Mouse (Mus musculus): ENCODE results near the gene Zdhhc5. TPM values are rescaled to one million over a fixed set of nuclear protein-coding genes. Genes with fewer than 3 reads are reported as not detected.
"Not testable (repeated sequence)": the region's sequence is repeated elsewhere in the genome, so short reads cannot be mapped to it uniquely, and the experiment has no call there.

Zdhhc5 gene
- polyA plus RNA-seq, 1 experiment = 5.9 TPM

DNA sequence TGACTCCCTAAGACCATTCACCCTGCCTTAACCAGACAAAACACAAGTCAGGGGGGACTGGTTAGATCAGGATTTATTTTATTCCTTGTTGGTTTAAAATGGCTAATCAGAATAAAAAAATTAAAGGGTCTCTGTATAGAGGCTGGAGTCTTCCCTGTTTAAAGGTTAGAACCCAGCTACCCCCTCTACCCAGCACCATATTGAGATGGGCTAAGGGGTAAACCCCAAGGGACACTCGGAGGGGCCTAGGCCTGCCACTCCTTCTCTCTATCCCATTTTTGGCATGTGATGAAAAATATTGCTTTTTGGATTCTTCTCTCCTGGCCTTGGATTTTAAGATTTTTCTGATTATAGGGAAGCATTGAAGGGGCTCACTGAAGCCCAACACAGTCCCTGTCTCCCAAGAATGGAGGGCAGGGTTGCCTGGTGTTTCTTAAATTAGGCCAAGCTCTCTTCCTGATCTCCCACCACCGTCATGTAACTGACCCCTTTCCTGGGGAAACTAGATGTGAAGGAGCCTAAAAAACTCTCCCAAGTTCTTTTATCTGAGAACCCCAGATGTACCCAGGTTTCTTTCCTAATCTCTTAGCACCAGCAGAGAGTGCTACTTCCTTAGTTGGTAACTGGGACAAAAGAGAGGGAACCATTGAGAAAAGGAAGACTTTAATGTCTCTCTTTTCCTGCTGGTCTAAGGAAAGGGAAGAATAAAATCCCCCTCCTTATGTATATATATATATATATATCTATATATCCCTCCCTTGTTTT is 26.7 kb downstream of the Zdhhc5 start:
- Histone ChIP-seq H3K9me3 (ENCODE audit: control insufficient read depth, low read length) (no peaks in the 10 kb centered on the region), H3K4me1 (ENCODE audit: control insufficient read depth) (peaks cover 35% of the 10 kb centered on the region), H3K4me3 (replicated peaks) (no peak overlapping the region), H3K27me3 (ENCODE audit: control insufficient read depth) (no peaks in the 10 kb centered on the region), H3K36me3 (ENCODE audit: control insufficient read depth) (peaks cover 95% of the 10 kb centered on the region)
- TF ChIP-seq TAL1 (IDR thresholded peaks at IDR 0.05; ENCODE audit: low read length) = peak; percentile 31; the same call in 1 of the 3 replicates
- TF ChIP-seq GATA1 (IDR thresholded peaks at IDR 0.05; ENCODE audit: low read length) = no peak

DNA sequence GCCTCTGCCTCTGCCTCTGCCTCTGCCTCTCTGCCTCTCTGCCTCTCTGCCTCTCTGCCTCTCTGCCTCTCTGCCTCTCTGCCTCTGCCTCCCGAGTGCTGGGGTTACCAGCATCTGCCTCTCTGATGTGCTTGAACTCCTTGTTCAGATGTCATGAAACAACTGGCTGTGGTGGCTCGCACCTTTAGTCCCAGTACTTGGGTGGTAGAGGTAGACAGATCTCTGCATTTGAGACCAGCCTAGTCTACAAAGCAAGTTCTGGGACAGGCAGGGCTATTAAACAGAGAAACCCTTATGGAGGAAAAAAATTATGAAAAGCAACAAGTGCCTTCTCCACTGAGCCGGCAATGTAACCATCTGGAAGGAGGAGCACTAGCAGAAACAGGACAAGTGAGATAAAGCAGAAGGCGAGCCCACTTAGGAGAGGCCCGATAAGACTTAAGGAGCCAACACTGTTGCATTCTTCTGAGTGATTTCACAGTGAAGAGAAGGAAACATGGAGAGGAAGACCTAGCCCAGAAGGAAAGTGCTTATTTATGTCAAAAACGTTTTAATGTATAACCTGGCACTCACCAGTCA is 32.3 kb downstream of the Zdhhc5 start:
- peak overlapping the region; percentile 63 for H3K4me3 ChIP-seq (replicated peaks)
- H3K9me3 ChIP-seq (ENCODE audit: control insufficient read depth, low read length) = no peaks in the 10 kb centered on the region
- H3K4me1 ChIP-seq (ENCODE audit: control insufficient read depth) = peaks cover 59% of the 10 kb centered on the region
- peaks cover 74% of the 10 kb centered on the region for H3K36me3 ChIP-seq (ENCODE audit: control insufficient read depth)
- no peaks in the 10 kb centered on the region for H3K27me3 ChIP-seq (ENCODE audit: control insufficient read depth)
- TF ChIP-seq GATA1 (IDR thresholded peaks at IDR 0.05; ENCODE audit: low read length) (peak; percentile 88), TAL1 (IDR thresholded peaks at IDR 0.05; ENCODE audit: low read length) (peak; percentile 62; the same call in 2 of the 3 replicates)

DNA sequence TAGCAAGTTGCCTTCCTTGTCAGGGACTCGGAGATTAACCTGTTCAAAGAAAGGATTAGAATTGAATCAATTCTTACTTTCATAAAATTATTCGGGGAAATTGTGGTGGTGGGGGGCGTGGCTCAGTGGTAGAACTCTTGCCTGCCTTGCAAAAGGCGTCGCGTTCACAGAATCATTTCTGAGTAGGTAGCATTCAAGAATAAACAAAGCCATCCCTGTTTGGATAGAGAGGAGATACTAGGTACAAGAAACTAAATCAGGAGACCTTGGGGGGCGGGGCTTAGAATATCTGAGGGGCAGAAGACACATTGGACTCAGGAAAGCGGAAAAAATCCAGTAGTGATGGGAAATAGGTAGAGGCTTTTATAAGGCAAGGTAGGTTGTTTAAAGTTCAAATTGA is 36.0 kb downstream of the Zdhhc5 start, which contains the start of gene Tmx2:
Tmx2 (minus strand) TSS at position 125 of the 400 bp plus-strand sequence.
- peak within 1 kb of the TSS; percentile 78 for H3K4me3 ChIP-seq (replicated peaks)
- H3K4me1 ChIP-seq (ENCODE audit: control insufficient read depth) = peaks cover 69% of the 10 kb centered on the region
- no peaks in the 10 kb centered on the region for H3K27me3 ChIP-seq (ENCODE audit: control insufficient read depth)
- H3K9me3 ChIP-seq (ENCODE audit: control insufficient read depth, low read length) = no peaks in the 10 kb centered on the region
- TF ChIP-seq GATA1 (IDR thresholded peaks at IDR 0.05; ENCODE audit: low read length) = no peak
- TF ChIP-seq TAL1 (IDR thresholded peaks at IDR 0.05; ENCODE audit: low read length) = no peak
- H3K36me3 ChIP-seq (ENCODE audit: control insufficient read depth) = peaks cover 63% of the 10 kb centered on the region

DNA sequence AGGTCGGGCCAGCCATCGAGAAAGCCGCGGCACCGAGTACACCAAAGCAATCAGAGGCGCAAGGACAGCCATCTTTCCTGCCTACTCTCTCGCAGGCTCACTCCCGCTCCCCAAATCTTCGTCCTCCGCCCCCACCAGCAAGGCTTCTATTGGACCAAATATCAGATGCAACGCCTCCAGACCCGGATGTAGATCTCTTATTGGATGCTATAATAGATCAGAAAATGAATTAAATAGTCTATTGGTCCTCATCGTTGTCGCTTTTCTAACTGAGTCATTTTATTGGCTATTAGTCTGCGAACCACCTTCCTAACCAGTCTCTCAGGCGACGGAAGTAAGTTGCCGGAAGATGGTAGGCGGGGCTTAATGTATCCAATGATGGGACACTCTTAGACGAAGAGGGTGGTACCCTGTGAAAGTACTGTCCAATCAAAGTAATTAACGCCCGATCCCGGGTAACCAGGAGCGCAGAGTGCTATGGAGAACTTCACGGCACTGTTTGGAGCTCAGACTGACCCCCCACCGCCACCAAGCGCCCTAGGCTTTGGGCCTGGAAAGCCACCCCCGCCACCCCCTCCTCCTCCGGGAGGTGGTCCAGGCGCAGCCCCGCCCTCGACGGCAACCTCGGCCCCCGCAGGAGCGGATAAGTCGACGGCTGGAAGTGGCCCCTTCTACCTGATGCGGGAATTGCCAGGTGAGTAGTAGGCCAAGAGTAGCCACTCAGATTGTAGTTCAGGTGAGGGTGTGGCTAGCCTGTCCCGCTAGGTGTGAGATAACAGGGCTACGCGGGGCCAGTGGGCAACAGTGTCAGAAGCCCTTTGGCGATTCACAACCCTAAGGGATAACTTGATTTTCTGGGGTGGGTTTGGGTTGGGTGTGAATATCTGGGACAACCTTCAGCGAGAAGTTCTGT is 36.8 kb downstream of the Zdhhc5 start, which contains the start of the genes Gm28635 and Med19:
Gm28635 (minus strand) TSS at position 74 of the 913 bp plus-strand sequence.
Med19 (plus strand) TSS at position 435 of the 913 bp plus-strand sequence.
- Histone ChIP-seq H3K36me3 (ENCODE audit: control insufficient read depth) (peaks cover 66% of the 10 kb centered on the region), H3K9me3 (ENCODE audit: control insufficient read depth, low read length) (no peaks in the 10 kb centered on the region), H3K4me3 (replicated peaks) (peak within 1 kb of the TSS; percentile 78), H3K4me1 (ENCODE audit: control insufficient read depth) (peaks cover 63% of the 10 kb centered on the region), H3K27me3 (ENCODE audit: control insufficient read depth) (no peaks in the 10 kb centered on the region)
- no peak for TF ChIP-seq TAL1 (IDR thresholded peaks at IDR 0.05; ENCODE audit: low read length)

DNA sequence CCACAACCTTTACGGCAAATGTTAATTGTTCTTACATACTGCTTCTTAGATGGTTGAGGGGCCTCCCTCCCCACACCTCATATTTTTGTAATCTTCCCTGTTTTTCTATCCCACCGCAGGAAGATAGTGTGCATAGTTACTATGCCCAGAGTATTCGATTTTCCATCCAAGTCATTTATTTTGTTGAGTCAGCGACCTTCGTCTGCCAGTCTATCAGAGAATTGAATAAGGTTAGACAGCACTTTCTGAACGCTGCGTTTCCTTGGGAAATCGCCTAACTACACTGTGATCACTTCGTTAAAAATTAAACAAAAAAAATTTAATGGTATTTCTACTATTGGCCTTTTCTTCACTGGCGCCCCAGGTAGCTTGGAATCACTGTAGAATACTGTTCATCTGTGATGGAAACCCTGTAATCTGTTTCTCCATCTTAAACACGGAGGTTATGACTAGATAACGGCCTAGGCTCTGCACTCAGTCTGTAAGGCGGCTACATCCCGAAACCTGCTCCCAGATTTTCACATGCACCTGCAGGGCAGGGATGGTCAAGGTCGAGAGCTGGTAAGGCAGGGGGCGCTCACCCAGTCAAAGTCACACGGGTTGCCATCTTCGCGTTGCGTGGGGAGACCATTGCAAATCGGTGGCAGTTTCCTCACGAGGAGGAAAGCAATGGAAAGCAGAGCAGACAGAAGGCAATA is 37.6 kb downstream of the Zdhhc5 start:
- H3K4me3 ChIP-seq (replicated peaks) = peak overlapping the region; percentile 78
- H3K9me3 ChIP-seq (ENCODE audit: control insufficient read depth, low read length) = no peaks in the 10 kb centered on the region
- H3K4me1 ChIP-seq (ENCODE audit: control insufficient read depth) = peaks cover 56% of the 10 kb centered on the region
- no peaks in the 10 kb centered on the region for H3K27me3 ChIP-seq (ENCODE audit: control insufficient read depth)
- peaks cover 67% of the 10 kb centered on the region for H3K36me3 ChIP-seq (ENCODE audit: control insufficient read depth)
- TF ChIP-seq TAL1 (IDR thresholded peaks at IDR 0.05; ENCODE audit: low read length) (no peak), GATA1 (IDR thresholded peaks at IDR 0.05; ENCODE audit: low read length) (peak; percentile 37; the same call in 1 of the 2 replicates)

DNA sequence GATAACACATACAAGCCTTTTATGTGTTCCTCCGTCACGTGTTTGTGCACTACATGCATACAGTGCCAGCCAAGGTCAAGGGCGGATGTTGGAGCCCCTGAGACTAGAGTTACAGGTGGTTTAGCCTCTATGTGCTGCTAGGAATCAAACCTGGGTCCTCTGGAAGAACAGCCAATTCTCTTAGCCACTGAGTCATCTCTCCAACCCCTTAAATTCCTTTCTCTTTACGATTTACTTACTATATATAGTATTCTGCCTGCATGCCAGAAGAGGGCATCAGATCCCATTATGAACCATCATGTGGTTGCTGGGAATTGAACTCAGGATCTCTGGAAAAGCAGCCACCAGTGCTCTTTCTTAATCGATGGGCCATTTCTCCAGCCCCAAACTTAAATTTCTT is 43.4 kb downstream of the Zdhhc5 start:
- Histone ChIP-seq H3K4me1 (ENCODE audit: control insufficient read depth) (peaks cover 36% of the 10 kb centered on the region), H3K36me3 (ENCODE audit: control insufficient read depth) (peaks cover 59% of the 10 kb centered on the region)
- H3K9me3 ChIP-seq (ENCODE audit: control insufficient read depth, low read length); H3K27me3 ChIP-seq (ENCODE audit: control insufficient read depth); H3K4me3 ChIP-seq (replicated peaks): not testable (repeated sequence)

DNA sequence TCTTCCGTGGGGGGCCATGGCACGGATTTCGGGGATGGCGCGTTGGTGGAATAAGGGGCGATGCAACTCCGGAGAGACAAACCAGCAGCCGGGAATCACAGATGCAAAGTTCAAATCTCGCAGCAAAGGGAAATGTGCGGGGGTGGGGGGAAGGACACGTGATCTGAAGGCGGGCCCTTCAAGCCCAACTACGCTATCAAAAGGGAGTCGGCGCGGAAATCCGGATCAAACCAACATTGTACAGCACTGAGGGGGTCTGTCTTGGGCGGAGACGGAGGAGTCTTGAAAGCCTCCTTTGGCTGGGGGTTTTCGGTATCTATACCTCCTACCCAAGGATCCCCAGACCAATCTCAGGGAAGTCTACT is 44.4 kb downstream of the Zdhhc5 start, which contains the start of gene Selenoh:
Selenoh (minus strand) TSS at position 202 of the 365 bp plus-strand sequence.
- Histone ChIP-seq H3K9me3 (ENCODE audit: control insufficient read depth, low read length) (no peaks in the 10 kb centered on the region), H3K27me3 (ENCODE audit: control insufficient read depth) (no peaks in the 10 kb centered on the region), H3K4me1 (ENCODE audit: control insufficient read depth) (peaks cover 27% of the 10 kb centered on the region), H3K4me3 (replicated peaks) (peak within 1 kb of the TSS; percentile 88), H3K36me3 (ENCODE audit: control insufficient read depth) (peaks cover 49% of the 10 kb centered on the region)
- no peak for TF ChIP-seq TAL1 (IDR thresholded peaks at IDR 0.05; ENCODE audit: low read length)
- TF ChIP-seq GATA1 (IDR thresholded peaks at IDR 0.05; ENCODE audit: low read length) = no peak

DNA sequence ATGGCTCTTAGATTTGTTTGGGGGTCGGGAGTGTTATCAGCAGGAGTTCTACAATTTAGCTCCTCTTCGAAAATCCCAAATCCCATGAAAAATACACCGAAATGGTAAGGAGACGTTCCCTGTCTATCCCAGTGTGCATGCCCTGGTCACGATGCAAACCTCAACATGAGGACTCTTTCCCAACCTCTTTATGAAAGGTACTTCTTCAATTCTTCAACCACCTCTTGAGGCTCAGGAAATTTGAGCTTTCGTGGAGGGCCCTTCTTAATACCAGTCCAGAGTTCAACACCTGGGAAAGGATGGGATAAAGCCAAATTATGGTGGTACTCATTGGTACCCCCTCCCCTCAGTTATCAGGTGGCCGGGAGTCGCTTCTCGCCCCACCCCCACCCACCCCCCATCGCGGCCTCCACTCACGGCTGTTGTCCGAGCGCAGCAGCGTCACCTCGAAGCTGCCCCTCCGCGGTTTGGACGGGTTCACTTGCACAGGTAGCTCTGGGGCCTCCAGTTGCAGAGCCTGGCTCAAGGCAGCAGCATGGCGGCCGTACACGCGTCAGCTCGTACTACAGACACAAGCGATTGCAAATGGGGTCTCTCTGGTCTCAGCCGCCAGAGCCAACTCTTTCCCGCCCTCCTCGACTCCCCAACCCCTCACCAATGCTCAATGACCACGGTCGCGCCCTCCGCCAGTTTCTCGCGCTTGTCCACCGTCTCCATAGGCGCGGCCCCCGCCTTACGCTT is 45.0 kb downstream of the Zdhhc5 start:
- TF ChIP-seq TAL1 (IDR thresholded peaks at IDR 0.05; ENCODE audit: low read length) (no peak), GATA1 (IDR thresholded peaks at IDR 0.05; ENCODE audit: low read length) (no peak)
- Histone ChIP-seq H3K36me3 (ENCODE audit: control insufficient read depth) (peaks cover 43% of the 10 kb centered on the region), H3K4me1 (ENCODE audit: control insufficient read depth) (peaks cover 27% of the 10 kb centered on the region), H3K27me3 (ENCODE audit: control insufficient read depth) (no peaks in the 10 kb centered on the region), H3K9me3 (ENCODE audit: control insufficient read depth, low read length) (no peaks in the 10 kb centered on the region), H3K4me3 (replicated peaks) (peak overlapping the region; percentile 88)

All from erythroblast, embryonic 14.5 days (primary cell).